Mouse (Mus musculus): ENCODE results near the gene Acp5. TPM values are rescaled to one million over a fixed set of nuclear protein-coding genes. Genes with fewer than 3 reads are reported as not detected.

Acp5 gene
- total and polyA plus RNA-seq, 3 experiments, result 1.6 to 20.8 (median 2.4) TPM

GRCm38 (mm10) chr9:22099922-22100321 lies 35.6 kb downstream of the Acp5 start:
- peaks cover 3% of the 10 kb centered on the region for H3K4me1 ChIP-seq (ENCODE audit: control insufficient read depth, insufficient read depth, low read length)
- intact Hi-C loops (cut with DNase I), result loop anchor here (5.0 kb wide), 1 partner anchor 42 kb away; no protein-coding TSS in a partner anchor
- H3K27ac ChIP-seq, result no peak overlapping the region
- 5% methylated on average over 18 of the region's 18 CpGs for WGBS
- H3K36me3 ChIP-seq (ENCODE audit: control insufficient read depth, insufficient read depth, low read length), result no peaks in the 10 kb centered on the region
- H3K4me3 ChIP-seq, result no peak overlapping the region
- no peak overlapping the region for H3K9ac ChIP-seq (ENCODE audit: low read depth, low read length)
- TF ChIP-seq CTCF (IDR thresholded peaks at IDR 0.05) (no peak), POLR2A (IDR thresholded peaks at IDR 0.05; ENCODE audit: insufficient read depth, low read depth, low read length) (no peak), EP300 (IDR thresholded peaks at IDR 0.05; ENCODE audit: insufficient read depth, low read depth, low read length) (no peak)
- DNase-seq, result no peak
- H3K79me2 ChIP-seq (replicated peaks; ENCODE audit: control insufficient read depth, insufficient read depth, low read length), result no peaks in the 10 kb centered on the region
- peaks cover 2% of the 10 kb centered on the region; the same call in 1 of the 2 replicates for H3K27me3 ChIP-seq (ENCODE audit: control insufficient read depth, insufficient read depth, low read length)

- H3K4me3 ChIP-seq, result no peak within 1 kb of the TSS
- WGBS, result 7% methylated on average over 14 of the region's 14 CpGs
- peak in 1 of 2 experiments; percentile 36 for DNase-seq
- no peaks in the 10 kb centered on the region for H3K36me3 ChIP-seq (ENCODE audit: control insufficient read depth, insufficient read depth, low read length)
- H3K79me2 ChIP-seq (replicated peaks; ENCODE audit: control insufficient read depth, insufficient read depth, low read length), result no peaks in the 10 kb centered on the region
- H3K27me3 ChIP-seq (ENCODE audit: control insufficient read depth, insufficient read depth, low read length), result peaks cover 2% of the 10 kb centered on the region; the same call in 1 of the 2 replicates
- H3K4me1 ChIP-seq (ENCODE audit: control insufficient read depth, insufficient read depth, low read length), result peaks cover 3% of the 10 kb centered on the region
- H3K9ac ChIP-seq (ENCODE audit: low read depth, low read length), result no peak within 1 kb of the TSS
- TF ChIP-seq EP300 (IDR thresholded peaks at IDR 0.05; ENCODE audit: insufficient read depth, low read depth, low read length), result no peak
- no peak for TF ChIP-seq CTCF (IDR thresholded peaks at IDR 0.05)
- TF ChIP-seq POLR2A (IDR thresholded peaks at IDR 0.05; ENCODE audit: insufficient read depth, low read depth, low read length), result no peak
- intact Hi-C loops (cut with DNase I), result loop anchor here (5.0 kb wide), 1 partner anchor 43 kb away; no protein-coding TSS in a partner anchor
- H3K27ac ChIP-seq, result no peak within 1 kb of the TSS
Observed at GRCm38 (mm10) chr9:22098993-22099696, 36.4 kb downstream of the Acp5 start, which contains the start of gene Cnn1. TSS of gene Cnn1 (plus strand) at chr9:22099216.

GRCm38 (mm10) chr9:22095854-22096307 lies 39.6 kb downstream of the Acp5 start:
- peak; percentile 88 to 90 for DNase-seq
- peaks cover 3% of the 10 kb centered on the region for H3K4me1 ChIP-seq (ENCODE audit: control insufficient read depth, insufficient read depth, low read length)
- H3K4me3 ChIP-seq, result peak overlapping the region; percentile 48
- no peaks in the 10 kb centered on the region for H3K79me2 ChIP-seq (replicated peaks; ENCODE audit: control insufficient read depth, insufficient read depth, low read length)
- no peaks in the 10 kb centered on the region for H3K36me3 ChIP-seq (ENCODE audit: control insufficient read depth, insufficient read depth, low read length)
- intact Hi-C loops (cut with DNase I), result loop anchor here (5.0 kb wide), 1 partner anchor 46 kb away; no protein-coding TSS in a partner anchor
- TF ChIP-seq POLR2A (IDR thresholded peaks at IDR 0.05; ENCODE audit: insufficient read depth, low read depth, low read length) (no peak), CTCF (IDR thresholded peaks at IDR 0.05) (peak; percentile 92)
- H3K9ac ChIP-seq (ENCODE audit: low read depth, low read length), result peak overlapping the region; percentile 45
- peaks cover 2% of the 10 kb centered on the region; the same call in 1 of the 2 replicates for H3K27me3 ChIP-seq (ENCODE audit: control insufficient read depth, insufficient read depth, low read length)
- 1% methylated on average over 24 of the region's 24 CpGs for WGBS
- peak overlapping the region; percentile 26; the same call in 1 of the 2 replicates for H3K27ac ChIP-seq

DNA sequence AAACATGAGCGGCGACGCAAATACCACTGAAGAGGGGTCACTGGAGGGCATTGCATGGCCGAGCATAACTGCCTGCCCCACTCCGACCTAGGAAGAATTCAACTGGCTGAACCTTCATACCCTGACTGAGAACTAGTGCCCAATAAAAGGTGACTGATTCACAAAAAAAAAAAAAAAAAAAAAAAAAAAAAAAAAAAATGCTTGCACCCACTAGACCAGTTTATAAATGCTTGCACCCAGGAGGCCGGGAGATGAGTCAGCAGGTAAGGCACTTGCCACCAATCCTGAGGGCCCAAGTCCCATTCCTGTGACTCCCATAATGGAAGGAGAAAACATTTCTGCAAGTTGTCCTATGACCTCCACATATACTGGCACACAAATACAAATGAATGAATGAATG lies 42.8 kb downstream of the Acp5 start:
- intact Hi-C loops (cut with DNase I), result no loop called here
- 86% methylated on average over 6 of the region's 6 CpGs for WGBS

DNA sequence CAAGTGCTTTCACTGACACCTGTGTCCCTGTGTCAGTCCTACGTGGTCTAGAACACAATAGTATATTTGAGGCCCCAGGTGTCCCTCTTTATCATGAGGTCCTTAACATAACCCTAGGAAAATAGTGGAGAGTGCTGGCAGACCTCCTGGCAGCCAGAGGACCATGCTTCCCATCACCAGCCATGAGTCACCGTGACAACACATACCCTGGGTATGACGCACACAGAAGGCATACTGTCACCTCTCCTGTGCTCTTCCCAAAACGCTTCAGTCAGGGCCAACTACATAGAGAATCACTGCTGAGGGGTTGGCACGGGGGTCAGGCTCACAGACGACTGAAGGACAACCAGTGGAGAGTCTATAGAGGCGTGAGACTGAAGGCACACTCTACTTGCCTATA lies 45.5 kb downstream of the Acp5 start:
- no peak overlapping the region for H3K4me3 ChIP-seq
- no peaks in the 10 kb centered on the region for H3K79me2 ChIP-seq (replicated peaks; ENCODE audit: control insufficient read depth, insufficient read depth, low read length)
- H3K9ac ChIP-seq (ENCODE audit: low read depth, low read length), result no peak overlapping the region
- H3K27me3 ChIP-seq (ENCODE audit: control insufficient read depth, insufficient read depth, low read length), result no peaks in the 10 kb centered on the region
- H3K36me3 ChIP-seq (ENCODE audit: control insufficient read depth, insufficient read depth, low read length), result no peaks in the 10 kb centered on the region
- WGBS, result 69% methylated on average over 7 of the region's 7 CpGs
- no peak for DNase-seq
- H3K4me1 ChIP-seq (ENCODE audit: control insufficient read depth, insufficient read depth, low read length), result peaks cover 1% of the 10 kb centered on the region; the same call in 1 of the 2 replicates
- TF ChIP-seq POLR2A (IDR thresholded peaks at IDR 0.05; ENCODE audit: insufficient read depth, low read depth, low read length), result no peak
- no peak overlapping the region for H3K27ac ChIP-seq
- intact Hi-C loops (cut with DNase I), result no loop called here

More for the DNA sequence above, 42.8 kb downstream of the Acp5 start:
- no peak for TF ChIP-seq CTCF (IDR thresholded peaks at IDR 0.05)
- TF ChIP-seq POLR2A (IDR thresholded peaks at IDR 0.05; ENCODE audit: insufficient read depth, low read depth, low read length), result no peak
- TF ChIP-seq EP300 (IDR thresholded peaks at IDR 0.05; ENCODE audit: insufficient read depth, low read depth, low read length), result no peak
- no peak overlapping the region for H3K27ac ChIP-seq
- no peak for DNase-seq
- no peaks in the 10 kb centered on the region for H3K27me3 ChIP-seq (ENCODE audit: control insufficient read depth, insufficient read depth, low read length)
- no peak overlapping the region for H3K4me3 ChIP-seq
- H3K9ac ChIP-seq (ENCODE audit: low read depth, low read length), result no peak overlapping the region
- H3K4me1 ChIP-seq (ENCODE audit: control insufficient read depth, insufficient read depth, low read length), result peaks cover 3% of the 10 kb centered on the region
- H3K36me3 ChIP-seq (ENCODE audit: control insufficient read depth, insufficient read depth, low read length), result no peaks in the 10 kb centered on the region
- no peaks in the 10 kb centered on the region for H3K79me2 ChIP-seq (replicated peaks; ENCODE audit: control insufficient read depth, insufficient read depth, low read length)

DNA sequence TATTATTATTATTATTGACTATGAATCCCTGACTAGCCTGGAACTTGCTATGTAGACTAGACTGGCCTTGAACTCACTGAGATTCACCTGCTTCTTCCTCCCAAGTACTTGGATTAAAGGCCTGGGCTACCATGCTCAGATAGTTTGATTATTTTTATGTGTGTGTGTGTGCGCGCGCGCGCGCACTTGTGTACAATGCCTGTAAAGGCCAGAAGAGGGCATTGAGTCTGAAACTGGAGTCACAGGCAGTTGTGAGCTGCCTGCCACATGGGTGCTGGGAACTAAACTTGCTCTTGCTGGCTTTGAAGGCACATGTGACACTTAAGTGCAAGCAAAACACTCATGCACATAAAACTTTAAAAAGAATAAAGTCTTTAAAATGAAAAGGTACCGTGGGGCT lies 46.2 kb downstream of the Acp5 start:
- intact Hi-C loops (cut with DNase I), result no loop called here
- Histone ChIP-seq H3K4me1 (ENCODE audit: control insufficient read depth, insufficient read depth, low read length) (peaks cover 1% of the 10 kb centered on the region; the same call in 1 of the 2 replicates), H3K79me2 (replicated peaks; ENCODE audit: control insufficient read depth, insufficient read depth, low read length) (no peaks in the 10 kb centered on the region), H3K36me3 (ENCODE audit: control insufficient read depth, insufficient read depth, low read length) (no peaks in the 10 kb centered on the region), H3K4me3 (no peak overlapping the region), H3K27ac (no peak overlapping the region), H3K9ac (ENCODE audit: low read depth, low read length) (no peak overlapping the region), H3K27me3 (ENCODE audit: control insufficient read depth, insufficient read depth, low read length) (no peaks in the 10 kb centered on the region)
- WGBS, result 98% methylated on average over 7 of the region's 7 CpGs
- no peak for DNase-seq
- TF ChIP-seq POLR2A (IDR thresholded peaks at IDR 0.05; ENCODE audit: insufficient read depth, low read depth, low read length) (no peak), CTCF (IDR thresholded peaks at IDR 0.05) (no peak), EP300 (IDR thresholded peaks at IDR 0.05; ENCODE audit: insufficient read depth, low read depth, low read length) (no peak)

All from heart, adult 2 months (tissue).